Mouse (Mus musculus): Measurements from ENCODE around the gene Grin2a. TPM values are rescaled to one million over a fixed set of nuclear protein-coding genes. Genes with fewer than 3 reads are reported as not detected.

Gene Grin2a
- total RNA-seq (2023), result not detected

DNA sequence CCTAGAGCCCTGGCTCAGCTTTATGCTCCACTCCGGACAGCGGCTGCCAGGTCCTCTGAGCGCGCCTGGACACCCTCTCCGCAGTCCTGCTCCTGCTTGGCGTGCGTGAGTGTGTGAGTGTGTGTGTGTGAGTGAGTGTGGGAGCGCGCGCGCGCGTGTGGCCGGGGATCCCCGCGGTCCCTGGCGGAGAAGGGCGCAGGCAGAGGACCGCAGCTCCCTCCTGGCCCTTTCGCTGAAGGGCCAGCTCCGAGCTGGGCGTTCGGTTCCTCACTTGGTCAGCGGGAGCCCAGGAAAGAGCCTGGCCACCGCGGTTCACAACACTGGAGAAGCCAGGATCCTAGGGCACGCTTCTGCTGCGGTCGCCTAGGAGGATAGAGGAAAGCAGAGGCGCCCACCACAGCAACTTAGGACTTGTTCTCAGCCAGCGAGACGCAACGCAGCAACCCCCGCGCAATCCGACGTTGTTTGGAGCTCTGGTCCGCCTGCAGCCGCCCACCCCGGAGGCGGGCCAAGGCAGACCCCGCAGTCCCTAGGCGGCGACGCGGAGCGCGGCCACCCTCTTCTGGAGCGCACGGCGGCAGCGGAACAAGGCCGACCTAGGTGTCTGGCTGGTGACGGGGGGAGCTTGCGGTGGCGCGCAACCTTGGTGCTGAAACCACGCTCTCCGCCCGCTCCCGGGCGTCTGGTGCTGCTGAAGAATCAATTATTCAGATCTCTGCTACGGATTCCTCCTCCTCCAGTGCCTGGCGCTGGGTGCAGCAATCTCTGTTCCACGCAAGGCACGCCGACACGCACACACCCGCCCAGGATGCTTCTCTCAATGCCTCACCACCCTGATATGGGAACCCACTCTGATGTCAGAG is at the start of gene Grin2a:
TSS of gene Grin2a (minus strand) at position 610 of the 863 bp plus-strand sequence.

Other genes with a start within 250 kb of the Grin2a start
- not detected for gene Rpl39l, start 174.7 kb upstream of the Grin2a start, total RNA-seq (2023)
- not detected for gene Atf7ip2, start 197.2 kb upstream of the Grin2a start, total RNA-seq (2023)